ENCODE assay signal across 14 mouse cellular contexts in genomic region chr2:27088700-27089099, GRCm38 (mm10). TPM values are rescaled to one million over a fixed set of nuclear protein-coding genes. Genes with fewer than 3 reads are reported as not detected.
DNase-seq lines count a peak whose midpoint lies in the region; ATAC-seq and TF ChIP-seq lines count a peak whose summit lies in the region.
"Had no signal": no experiment of that assay in that cellular context is flagged by ENCODE, and none has a peak within 500 bp of the region (broad histone marks: within the 10 kb centered on the region; RNA-seq: fewer than 3 reads in every experiment).

No protein-coding gene starts in this region.

- no peaks in the 10 kb centered on the region for H3K79me2 ChIP-seq in heart, adult 2 months (replicated peaks; ENCODE audit: control insufficient read depth, insufficient read depth, low read length)

- no peaks in the 10 kb centered on the region for H3K9me3 ChIP-seq in kidney, embryonic 15.5 days (replicated peaks)
- H3K9me3 ChIP-seq: neural tube, embryonic 12.5 days had no signal

- no peak overlapping the region for H3K4me3 ChIP-seq in heart, adult 2 months
- H3K4me3 ChIP-seq in kidney, embryonic 15.5 days (replicated peaks): no peak overlapping the region
- H3K4me3 ChIP-seq in testis, adult 2 months (ENCODE audit: control insufficient read depth, low read depth, low read length): no peak overlapping the region
- H3K4me3 ChIP-seq: neural tube, embryonic 12.5 days had no signal

- ATAC-seq in kidney, embryonic 15.5 days (replicated peaks; ENCODE audit: low FRiP score): no peak

- WGBS in heart, adult 2 months: 52% methylated on average over 5 of the region's 5 CpGs
- WGBS in kidney, embryonic 15.5 days: 57% methylated on average over 5 of the region's 5 CpGs

- no peak for TF ChIP-seq POLR2A in heart, adult 2 months (IDR thresholded peaks at IDR 0.05; ENCODE audit: insufficient read depth, low read depth, low read length)
- no peak for TF ChIP-seq POLR2A in testis, adult 2 months (IDR thresholded peaks at IDR 0.05; ENCODE audit: control insufficient read depth, low read depth, low read length)

- no peaks in the 10 kb centered on the region for H3K36me3 ChIP-seq in heart, adult 2 months (ENCODE audit: control insufficient read depth, insufficient read depth, low read length)
- H3K36me3 ChIP-seq in kidney, embryonic 15.5 days: no peaks in the 10 kb centered on the region
- no peaks in the 10 kb centered on the region for H3K36me3 ChIP-seq in testis, adult 2 months (ENCODE audit: control insufficient read depth, insufficient read depth, low read length)
- H3K36me3 ChIP-seq: neural tube, embryonic 12.5 days had no signal

- H3K27ac ChIP-seq in heart, adult 2 months: peak overlapping the region; percentile 76
- peak overlapping the region; percentile 75 for H3K27ac ChIP-seq in kidney, embryonic 15.5 days
- H3K27ac ChIP-seq in testis, adult 2 months (ENCODE audit: control insufficient read depth, insufficient read depth, low read depth, low read length): peak overlapping the region; percentile 33; the same call in 1 of the 2 replicates
- H3K27ac ChIP-seq: macrophage; neural tube, embryonic 12.5 days had no signal

- DNase-seq in heart, adult 2 months: no peak
- DNase-seq in heart, postnatal 14 days: no peak
- DNase-seq in kidney, postnatal 25 days: no peak
- no peak for DNase-seq in testis, postnatal 14 days (ENCODE audit: low spot score)
- DNase-seq in layer of hippocampus, postnatal 25 days (ENCODE audit: extremely low spot score in 1 of 2, low spot score in 1 of 2): no peak
- DNase-seq in right cerebral cortex, adult 2 months (ENCODE audit: low spot score in 2 of 2): no peak
- DNase-seq: forebrain, postnatal 0 days; midbrain, embryonic 14.5 days had no signal

- no peaks in the 10 kb centered on the region for H3K27me3 ChIP-seq in heart, adult 2 months (ENCODE audit: control insufficient read depth, insufficient read depth, low read length)
- no peaks in the 10 kb centered on the region for H3K27me3 ChIP-seq in kidney, embryonic 15.5 days
- H3K27me3 ChIP-seq in testis, adult 2 months (ENCODE audit: control insufficient read depth, insufficient read depth, low read length): no peaks in the 10 kb centered on the region
- H3K27me3 ChIP-seq: neural tube, embryonic 12.5 days had no signal

- H3K9ac ChIP-seq in heart, adult 2 months (ENCODE audit: low read depth, low read length): no peak overlapping the region
- H3K9ac ChIP-seq in kidney, embryonic 15.5 days: no peak overlapping the region
- H3K9ac ChIP-seq: forebrain, postnatal 0 days; neural tube, embryonic 12.5 days had no signal

- TF ChIP-seq EP300 in heart, adult 2 months (IDR thresholded peaks at IDR 0.05; ENCODE audit: insufficient read depth, low read depth, low read length): no peak

- no peak for TF ChIP-seq CTCF in heart, adult 2 months (IDR thresholded peaks at IDR 0.05)
- TF ChIP-seq CTCF in testis, adult 2 months (IDR thresholded peaks at IDR 0.05; ENCODE audit: control insufficient read depth, insufficient read depth, insufficient replicate concordance, low read depth, low read length): no peak

- intact Hi-C loops in heart, adult 2 months (cut with DNase I): no loop called here
- intact Hi-C loops in heart, postnatal 14 days (cut with DNase I): loop anchor here (5.0 kb wide), 1 partner anchor 41 kb away; no protein-coding TSS in a partner anchor

- no peak overlapping the region for H3K4me2 ChIP-seq in kidney, embryonic 15.5 days
- H3K4me2 ChIP-seq: neural tube, embryonic 12.5 days had no signal

- peaks cover 24% of the 10 kb centered on the region for H3K4me1 ChIP-seq in heart, adult 2 months (ENCODE audit: control insufficient read depth, insufficient read depth, low read length)
- H3K4me1 ChIP-seq in kidney, embryonic 15.5 days: peaks cover 46% of the 10 kb centered on the region
- H3K4me1 ChIP-seq in testis, adult 2 months (ENCODE audit: control insufficient read depth, insufficient read depth, low read length): no peaks in the 10 kb centered on the region
- H3K4me1 ChIP-seq: neural tube, embryonic 12.5 days had no signal

RNA-seq across cellular contexts. Expression of gene Adamtsl2, which starts 9.5 kb away (rescaled TPM):
- total RNA-seq in heart, adult 2 months (2021): 10 to 100 TPM in 1 of 2 experiments, 1 to 10 TPM in 1; 9.2 to 18.9 TPM
- 27.0 and 38.7 TPM in 2 replicates for polyA plus RNA-seq in heart, adult 2 months (2012; rRNA removed)
- total RNA-seq in heart, postnatal 14 days (2021): 10 to 100 TPM; 27.9 to 36.3 TPM
- polyA plus RNA-seq in kidney, embryonic 15.5 days (2015; fragmentation: Nextera tagmentation; extraction: Ambion mirVana): 1.3 and 1.7 TPM in 2 replicates
- polyA plus RNA-seq in testis, adult 2 months (2012; rRNA removed): 2.5 and 3.1 TPM in 2 replicates
- 10 to 100 TPM; 10.9 to 12.7 TPM for total RNA-seq in layer of hippocampus, postnatal 25 days (2021)
- polyA plus RNA-seq: macrophage had no signal

RNA-seq across cellular contexts. Expression of gene Mymk, which starts 16.7 kb away (rescaled TPM):
- not detected for total RNA-seq in heart, adult 2 months (2021)
- 0.10 TPM in 1 of 2 replicates, not detected in the other for polyA plus RNA-seq in heart, adult 2 months (2012; rRNA removed)
- total RNA-seq in heart, postnatal 14 days (2021): not detected
- polyA plus RNA-seq in kidney, embryonic 15.5 days (2015; fragmentation: Nextera tagmentation; extraction: Ambion mirVana): 3.4 and 5.3 TPM in 2 replicates
- polyA plus RNA-seq in testis, adult 2 months (2012; rRNA removed): not detected in 2 replicates
- total RNA-seq in layer of hippocampus, postnatal 25 days (2021): under 1 TPM; 0.61 to 0.71 TPM
- total RNA-seq: adrenal gland, postnatal 36 days; ES-E14; forebrain, postnatal 0 days had no signal
- polyA plus RNA-seq: macrophage; midbrain, embryonic 14.5 days had no signal

RNA-seq across cellular contexts. Expression of gene Fam163b, which starts 53.6 kb away (rescaled TPM):
- total RNA-seq in heart, adult 2 months (2021): under 1 TPM; 0.44 to 0.77 TPM
- 1.1 and 1.4 TPM in 2 replicates for polyA plus RNA-seq in heart, adult 2 months (2012; rRNA removed)
- total RNA-seq in heart, postnatal 14 days (2021): under 1 TPM; 0.38 to 0.51 TPM
- polyA plus RNA-seq in kidney, embryonic 15.5 days (2015; fragmentation: Nextera tagmentation; extraction: Ambion mirVana): 0.18 and 0.30 TPM in 2 replicates
- 0.54 and 0.66 TPM in 2 replicates for polyA plus RNA-seq in testis, adult 2 months (2012; rRNA removed)
- 100 to 1,000 TPM; 119 to 162 TPM for total RNA-seq in layer of hippocampus, postnatal 25 days (2021)
- total RNA-seq: ES-E14 had no signal
- polyA plus RNA-seq: macrophage had no signal

Comparison
In these comparisons a context has a peak if more than half of its experiments do, and no peak if none do; other contexts are left out.
1. RNA of gene Fam163b, which starts 53.6 kb away (total RNA-seq): 119 to 162 TPM in layer of hippocampus, postnatal 25 days; 0.44 to 0.77 TPM in heart, adult 2 months and 0.38 to 0.51 TPM in heart, postnatal 14 days; every median in the first group is over 10 times any median in the second.
2. Peak in every context shown above with its lines, with median percentiles within 50 percentile points of each other: H3K27ac ChIP-seq.